Mouse (Mus musculus) megakaryocyte-erythroid progenitor cell, adult 5-6 weeks (primary cell): ENCODE measurements around the gene Accs. TPM values are rescaled to one million over a fixed set of nuclear protein-coding genes. Genes with fewer than 3 reads are reported as not detected.
A peak's percentile ranks its signal among the peaks of the same experiment; 100 is the strongest.

Source experiments
- ATAC-seq: replicated peaks from 2 replicates; pipeline ENCODE4 v1.8.0; 2016; ENCODE audit warnings: mild to moderate bottlenecking, inconsistent platforms; ENCODE audit not compliant: severe bottlenecking, poor library complexity, low FRiP score, low TSS enrichment
- total RNA-seq, 2 experiments: library from RNA; stranded (forward) in 1 of 2; stranded (reverse) in 1 of 2; fragments of 200-1000, 215-1000 nt in 1 of 2; fragments of >200 nt in 1 of 2; fragmentation: Nextera tagmentation in 1 of 2; gene quantifications; 2 replicates each; pipeline ENCODE4 v1.2.3; 2014 to 2017

The Accs gene
- total RNA-seq, 2 experiments from 2014 or later = 2.6 to 5.3 TPM

DNA sequence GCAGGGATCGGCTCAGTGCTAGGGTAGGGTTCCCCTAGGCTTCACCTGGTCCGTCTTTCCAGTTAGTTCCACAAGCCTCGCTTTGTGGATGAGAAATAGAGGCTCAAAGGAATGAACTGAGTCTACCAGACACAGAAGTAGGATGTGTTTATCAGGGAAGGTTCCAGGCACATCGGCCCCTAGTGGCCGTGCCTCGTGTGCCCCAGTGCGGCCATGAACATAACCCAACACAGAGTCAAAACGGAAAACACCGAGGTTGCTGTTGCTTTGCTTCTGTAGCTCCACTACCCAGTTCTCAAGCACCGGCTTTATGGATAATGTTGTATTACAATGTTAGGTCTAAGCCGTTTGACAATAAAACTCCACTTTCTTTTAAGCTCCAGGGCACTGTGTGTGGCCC is 18.8 kb upstream of the Accs start:
- no peak for ATAC-seq

DNA sequence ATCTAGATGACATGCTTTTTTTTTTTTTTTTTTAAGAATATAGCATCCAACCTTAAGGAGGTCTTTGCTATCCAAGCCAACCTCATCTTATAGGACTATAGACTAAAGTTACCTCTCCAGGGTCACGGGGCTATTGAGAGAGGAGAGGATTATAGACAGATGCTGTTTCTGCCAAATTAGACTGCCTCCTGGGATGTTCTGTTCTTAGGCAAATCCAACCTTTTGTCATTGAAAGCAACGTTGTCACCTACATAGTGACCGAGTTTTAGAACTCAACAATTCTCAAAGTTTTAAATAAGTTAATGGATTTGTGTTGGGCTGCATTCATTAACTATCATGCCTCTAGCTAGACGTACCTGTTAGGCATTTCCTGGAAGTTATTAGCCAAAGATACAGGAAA is 13.5 kb upstream of the Accs start:
- no peak for ATAC-seq

DNA sequence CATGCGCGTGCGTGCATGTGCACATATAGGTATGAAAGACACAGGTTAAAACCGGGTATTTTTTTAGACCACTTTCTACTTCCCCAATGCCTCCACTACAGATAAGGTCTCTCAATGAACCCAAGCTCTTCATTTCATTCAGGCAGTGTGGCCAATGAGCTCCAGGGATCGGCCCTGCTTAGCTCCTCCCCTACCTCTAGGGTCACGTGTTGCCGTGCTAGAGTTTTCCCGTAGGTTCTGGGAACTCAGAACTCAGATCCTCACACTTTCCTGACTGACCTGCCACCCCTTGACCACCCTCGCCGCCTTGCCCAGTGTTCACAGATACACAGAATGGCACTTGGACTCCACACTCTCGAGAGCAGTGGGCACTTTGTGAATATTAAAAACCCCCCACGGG is 9.1 kb upstream of the Accs start:
- no peak for ATAC-seq

GRCm38 (mm10) chr2:93851303-93851702 is 1.6 kb upstream of the Accs start:
- ATAC-seq = no peak

DNA sequence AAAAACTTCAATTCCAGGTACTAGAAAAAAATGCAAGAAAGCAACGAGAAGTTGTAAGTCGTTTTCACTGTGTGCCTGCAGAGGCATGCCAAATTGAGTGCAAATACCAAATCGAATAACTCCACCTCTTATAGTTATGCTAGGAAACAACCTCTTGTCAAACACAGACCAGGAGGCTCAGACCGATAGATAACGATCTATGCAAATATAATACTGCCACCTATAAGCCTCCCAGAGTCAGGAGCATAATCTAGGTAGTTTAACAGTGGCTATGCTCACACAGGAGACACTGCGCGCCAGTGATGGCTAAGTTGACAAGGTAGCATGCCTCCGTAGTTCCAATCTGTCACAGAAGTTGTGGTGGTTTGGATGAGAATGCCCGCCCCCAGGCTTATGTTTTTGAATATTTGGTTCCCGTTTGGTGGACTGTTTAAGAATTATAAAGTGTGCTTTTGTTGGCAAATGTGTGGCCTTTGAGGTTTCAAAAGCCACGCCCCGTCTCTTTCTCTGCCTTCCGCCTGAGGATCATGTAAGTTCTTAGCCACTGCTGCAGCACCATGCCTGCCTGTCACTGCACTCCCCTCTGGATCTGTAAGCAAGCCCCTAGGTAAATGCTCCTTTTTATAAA is 688 bp upstream of the Accs start:
- peak; percentile 45 for ATAC-seq

DNA sequence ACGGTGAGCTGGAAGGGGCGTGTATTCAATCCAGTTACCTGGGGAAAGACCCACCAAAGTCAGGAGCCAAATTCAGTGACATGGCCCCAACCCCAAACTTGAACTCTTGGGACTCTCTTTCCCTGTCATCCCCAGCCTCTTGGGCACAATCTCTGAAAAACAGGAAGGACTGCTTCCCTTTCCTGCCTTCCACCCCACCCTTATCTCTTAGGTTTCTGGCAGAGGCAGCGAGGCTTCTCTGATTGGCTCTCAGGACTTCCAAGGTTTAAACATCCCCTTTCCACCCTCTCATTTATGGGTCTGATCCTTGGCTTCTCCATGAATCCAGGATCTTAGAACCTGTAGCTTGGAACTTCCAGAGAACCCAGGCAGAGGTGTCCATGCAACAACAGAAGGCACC is 8.4 kb downstream of the Accs start:
- ATAC-seq = no peak

- no peak for ATAC-seq
Observed at GRCm38 (mm10) chr2:93840109-93840508, 9.6 kb downstream of the Accs start.

GRCm38 (mm10) chr2:93838931-93839330 is 10.8 kb downstream of the Accs start:
- ATAC-seq = no peak

- no peak for ATAC-seq
Observed at GRCm38 (mm10) chr2:93836232-93836785, 13.4 kb downstream of the Accs start.

GRCm38 (mm10) chr2:93835596-93835995 is 14.1 kb downstream of the Accs start:
- ATAC-seq = no peak

DNA sequence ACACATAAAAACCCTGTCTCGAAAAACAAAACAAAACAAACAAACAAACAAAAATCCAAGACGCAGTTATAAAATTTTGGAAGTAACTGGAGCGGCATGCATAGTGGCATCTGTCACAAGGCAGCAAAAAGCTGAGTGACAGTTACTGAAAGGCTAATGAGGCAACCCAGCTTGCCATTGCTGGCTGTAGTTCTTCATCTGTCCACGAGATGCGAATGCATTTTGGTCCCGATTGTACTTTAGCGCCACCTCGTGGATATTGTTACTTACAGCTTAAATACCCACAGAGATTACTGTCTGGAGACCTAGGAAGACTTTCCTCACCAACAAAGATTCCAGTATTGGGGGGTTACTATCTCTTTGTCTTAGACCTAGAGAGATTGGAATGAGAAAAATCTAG is 26.2 kb downstream of the Accs start:
- peak; percentile 89 for ATAC-seq

DNA sequence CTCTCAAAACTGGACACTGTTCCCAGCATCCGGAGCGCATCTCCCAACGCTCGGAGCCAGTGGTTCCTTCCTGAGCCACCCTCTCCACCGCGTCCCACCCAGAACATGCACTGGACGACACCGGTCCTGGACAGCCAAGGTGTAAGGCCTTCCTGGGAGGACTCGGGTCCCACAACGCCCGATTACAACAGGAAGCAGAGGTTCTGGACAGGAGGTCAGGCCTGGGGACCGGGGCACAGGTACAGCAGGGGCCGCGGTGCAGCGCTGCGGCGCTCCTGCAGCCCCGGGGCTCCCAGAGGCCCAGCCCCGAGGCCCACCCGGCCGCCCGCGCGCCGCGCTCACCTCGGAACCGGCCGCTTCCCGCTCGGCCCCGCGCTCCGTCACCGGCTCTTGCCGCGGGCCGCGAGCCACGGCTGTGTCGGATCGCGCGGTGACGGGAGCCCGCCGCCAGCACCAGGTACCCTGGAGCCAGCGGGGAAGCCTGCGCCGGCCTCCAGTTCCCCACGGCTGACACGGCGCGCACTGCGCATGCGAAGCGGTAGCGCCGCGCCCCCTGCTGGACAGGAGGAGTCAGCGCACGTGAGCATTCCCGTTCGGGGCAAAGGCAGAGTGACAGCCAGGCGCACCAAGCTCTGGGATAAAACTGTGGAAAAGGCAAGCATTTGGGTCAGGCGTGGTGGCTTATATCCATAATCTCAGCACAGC is 27.5 kb downstream of the Accs start, which contains the start of gene Ext2:
Ext2 (minus strand) TSS at position 524 of the 705 bp plus-strand sequence.
- peak; percentile 86 for ATAC-seq

DNA sequence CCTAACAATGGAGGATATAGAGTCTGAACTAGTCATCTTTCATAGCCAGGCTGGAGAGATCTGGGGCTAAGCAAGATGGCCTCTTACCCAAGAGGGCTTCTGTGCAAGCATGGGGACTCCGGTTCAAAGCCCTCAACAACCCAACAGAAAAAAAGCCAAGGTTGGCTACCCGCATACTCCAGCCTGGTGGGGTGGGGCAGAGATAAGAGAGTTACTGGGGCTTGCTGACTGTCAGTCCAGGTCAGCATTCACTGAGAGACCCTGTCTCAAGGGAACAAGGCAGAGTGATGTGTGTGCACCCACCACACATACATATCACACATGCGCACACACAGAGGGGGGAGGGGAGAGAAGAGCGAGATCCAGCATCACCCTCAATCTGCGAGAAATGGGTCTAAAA is 32.0 kb downstream of the Accs start:
- peak; percentile 63 for ATAC-seq

DNA sequence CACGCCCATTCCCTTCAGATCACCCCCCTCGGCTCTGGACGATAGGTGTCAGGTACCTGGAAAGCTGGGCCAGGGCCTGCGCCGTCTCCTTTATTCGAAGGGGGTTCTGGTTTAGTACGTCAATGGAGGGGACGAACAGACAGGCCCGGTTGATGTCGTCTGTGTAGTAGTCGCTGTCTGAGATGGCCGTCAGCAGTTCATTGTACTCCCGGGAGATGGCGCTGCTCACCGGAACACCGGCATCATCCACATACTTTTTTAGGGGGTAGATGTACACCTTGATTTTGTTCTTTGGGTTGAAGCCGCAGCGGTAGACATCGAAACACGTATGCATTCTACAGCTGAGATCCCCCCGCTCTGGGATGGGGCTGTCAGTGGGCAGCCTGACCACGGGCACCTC is 36.4 kb downstream of the Accs start:
- no peak for ATAC-seq

GRCm38 (mm10) chr2:93811812-93812211 is 37.9 kb downstream of the Accs start:
- peak; percentile 72 for ATAC-seq

GRCm38 (mm10) chr2:93809931-93810330 is 39.8 kb downstream of the Accs start:
- peak; percentile 88 for ATAC-seq

DNA sequence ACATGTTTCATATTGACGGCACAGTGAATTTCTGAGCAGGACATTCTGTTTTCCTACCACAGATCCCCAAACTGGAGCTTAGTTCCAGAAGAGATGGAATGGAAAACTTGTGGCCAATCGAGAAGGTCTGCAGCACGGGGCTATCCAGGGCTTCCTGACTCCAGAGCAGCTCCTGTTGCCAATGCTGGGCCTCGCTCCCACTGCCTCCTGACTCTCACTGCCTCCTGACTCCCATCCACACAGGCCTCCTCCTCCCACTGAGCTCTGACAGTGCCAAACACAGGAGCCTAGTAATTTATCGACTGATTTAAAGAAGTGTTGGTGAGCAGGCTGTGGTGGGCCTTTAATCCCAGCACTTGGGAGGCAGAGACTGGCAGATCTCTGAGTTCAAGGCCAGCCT is 41.7 kb downstream of the Accs start:
- ATAC-seq = no peak

DNA sequence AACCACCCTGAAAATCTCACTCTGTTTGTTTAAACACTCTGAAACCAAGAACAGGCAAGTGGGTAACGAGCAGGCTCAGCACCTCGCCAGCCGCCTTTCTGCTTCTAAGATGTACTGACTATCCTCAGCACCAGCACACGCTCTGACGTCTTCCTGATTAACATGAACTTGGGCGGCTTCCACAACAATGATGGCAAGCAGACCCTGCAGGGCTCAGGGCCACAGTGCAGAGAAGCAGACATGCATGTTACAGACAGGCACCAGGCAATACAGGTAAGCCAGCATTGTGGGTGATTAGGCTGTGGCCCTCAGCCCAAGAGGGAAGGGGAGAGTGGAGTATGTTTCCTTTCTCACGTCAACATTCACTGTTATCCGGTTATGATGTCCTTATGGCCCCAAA is 42.3 kb downstream of the Accs start:
- ATAC-seq = no peak

GRCm38 (mm10) chr2:93806487-93807201 is 43.1 kb downstream of the Accs start:
- no peak for ATAC-seq

DNA sequence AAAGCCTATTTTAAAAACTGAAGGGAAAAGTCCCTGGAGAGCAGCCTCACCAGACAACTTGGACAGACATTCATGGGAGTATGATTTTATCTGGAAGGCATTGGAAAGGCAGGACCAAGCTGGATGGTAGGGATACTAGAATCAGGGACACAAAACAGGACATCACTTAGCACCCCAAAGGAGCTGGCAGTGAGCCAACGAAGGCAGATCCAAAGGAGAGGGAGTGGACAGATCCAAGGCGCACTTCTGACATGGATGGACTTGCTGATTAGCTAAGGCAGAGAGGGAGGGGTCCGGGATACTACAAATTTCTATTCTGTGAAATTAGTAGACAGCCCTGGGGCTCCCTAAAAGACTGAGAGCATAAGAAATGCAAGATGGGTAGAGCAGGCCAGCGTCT is 44.2 kb downstream of the Accs start:
- no peak for ATAC-seq
